ENCODE assay signal across 26 mouse cellular contexts in genomic region chr3:108098316-108098715, GRCm38 (mm10). TPM values are rescaled to one million over a fixed set of nuclear protein-coding genes. Genes with fewer than 3 reads are reported as not detected.
DNase-seq lines count a peak whose midpoint lies in the region; ATAC-seq and TF ChIP-seq lines count a peak whose summit lies in the region.
"Had no signal": no experiment of that assay in that cellular context is flagged by ENCODE, and none has a peak within 500 bp of the region (broad histone marks: within the 10 kb centered on the region; RNA-seq: fewer than 3 reads in every experiment).

No protein-coding gene starts in this region.

- no peak overlapping the region for H3K9ac ChIP-seq in stomach, embryonic 15.5 days
- no peak overlapping the region for H3K9ac ChIP-seq in stomach, postnatal 0 days (ENCODE audit: low read length)
- H3K9ac ChIP-seq in liver, embryonic 15.5 days, result peak overlapping the region; percentile 41
- H3K9ac ChIP-seq: forebrain, embryonic 12.5 days; hindbrain, embryonic 14.5 days; neural tube, embryonic 15.5 days had no signal

- peaks cover 17% of the 10 kb centered on the region for H3K4me1 ChIP-seq in heart, embryonic 10.5 days
- no peaks in the 10 kb centered on the region for H3K4me1 ChIP-seq in stomach, embryonic 15.5 days
- no peaks in the 10 kb centered on the region for H3K4me1 ChIP-seq in stomach, postnatal 0 days (replicated peaks; ENCODE audit: control insufficient read depth, insufficient read depth)
- H3K4me1 ChIP-seq in liver, embryonic 15.5 days (replicated peaks), result peaks cover 85% of the 10 kb centered on the region

- peaks cover 2% of the 10 kb centered on the region; the same call in 1 of the 2 replicates for H3K27me3 ChIP-seq in heart, embryonic 10.5 days (ENCODE audit: insufficient read depth, poor library complexity, severe bottlenecking)
- H3K27me3 ChIP-seq in stomach, embryonic 15.5 days (replicated peaks), result no peaks in the 10 kb centered on the region
- H3K27me3 ChIP-seq in stomach, postnatal 0 days (ENCODE audit: control insufficient read depth, insufficient read depth, low read length), result no peaks in the 10 kb centered on the region
- no peaks in the 10 kb centered on the region for H3K27me3 ChIP-seq in liver, embryonic 15.5 days
- H3K27me3 ChIP-seq: neural tube, embryonic 15.5 days had no signal

- no peak for TF ChIP-seq CTCF in stomach, postnatal 0 days (IDR thresholded peaks at IDR 0.05; ENCODE audit: low read depth)

- peak; percentile 77; the same call in 1 of the 2 replicates for ATAC-seq in stomach, embryonic 15.5 days (ENCODE audit: insufficient read depth, low FRiP score, low read depth)
- no peak for ATAC-seq in stomach, postnatal 0 days (ENCODE audit: low FRiP score, low TSS enrichment)
- peak; percentile 66 for ATAC-seq in liver, embryonic 15.5 days (ENCODE audit: insufficient read depth)
- ATAC-seq: activated CD4-positive, CD25-positive, alpha-beta regulatory T cell, adult 4 months had no signal

- no peak for TF ChIP-seq EP300 in stomach, postnatal 0 days (optimal IDR thresholded peaks at IDR 0.05)

- DNase-seq in heart, embryonic 10.5 days (ENCODE audit: low spot score), result peak; percentile 76
- no peak for DNase-seq in heart, adult 11 months
- no peak for DNase-seq in stomach, postnatal 0 days (ENCODE audit: low spot score)
- no peak for DNase-seq in layer of hippocampus, adult 18-20 months (ENCODE audit: low spot score in 2 of 2)
- no peak for DNase-seq in left cerebral cortex, adult 11 months (ENCODE audit: low spot score)
- DNase-seq in lung, postnatal 4 days, result no peak
- DNase-seq: adrenal gland, postnatal 25 days; cerebellum, adult 18-20 months; cerebellum, postnatal 25 days; embryo, embryonic 11 days; heart, adult 18-20 months; heart, postnatal 10 days; layer of hippocampus, postnatal 36 days; midbrain, embryonic 14.5 days; right cerebral cortex, postnatal 14 days had no signal

- H3K27ac ChIP-seq in heart, embryonic 10.5 days, result 0 out of 2 replicates have a peak overlapping the region, but pooled peaks have one; percentile 44
- no peak overlapping the region for H3K27ac ChIP-seq in stomach, embryonic 15.5 days
- H3K27ac ChIP-seq in stomach, postnatal 0 days (replicated peaks), result no peak overlapping the region
- H3K27ac ChIP-seq in liver, embryonic 15.5 days (replicated peaks), result peak overlapping the region; percentile 98
- H3K27ac ChIP-seq: forebrain, embryonic 12.5 days; hindbrain, embryonic 14.5 days; neural tube, embryonic 15.5 days had no signal

- no peak overlapping the region for H3K4me3 ChIP-seq in heart, embryonic 10.5 days
- H3K4me3 ChIP-seq in stomach, embryonic 15.5 days (replicated peaks), result no peak overlapping the region
- no peak overlapping the region for H3K4me3 ChIP-seq in stomach, postnatal 0 days (ENCODE audit: low read depth, low read length)
- peak overlapping the region; percentile 34 for H3K4me3 ChIP-seq in liver, embryonic 15.5 days (replicated peaks)
- H3K4me3 ChIP-seq: forebrain, embryonic 12.5 days; myocyte; neural tube, embryonic 15.5 days had no signal

- H3K4me2 ChIP-seq in stomach, embryonic 15.5 days, result no peak overlapping the region
- no peak overlapping the region for H3K4me2 ChIP-seq in stomach, postnatal 0 days (replicated peaks; ENCODE audit: low read depth)
- peak overlapping the region; percentile 65 for H3K4me2 ChIP-seq in liver, embryonic 15.5 days
- H3K4me2 ChIP-seq: forebrain, embryonic 12.5 days; hindbrain, embryonic 14.5 days; neural tube, embryonic 15.5 days had no signal

- no peaks in the 10 kb centered on the region for H3K9me3 ChIP-seq in heart, embryonic 10.5 days
- no peaks in the 10 kb centered on the region for H3K9me3 ChIP-seq in stomach, embryonic 15.5 days
- H3K9me3 ChIP-seq in stomach, postnatal 0 days (ENCODE audit: control insufficient read depth, low read length), result no peaks in the 10 kb centered on the region
- H3K9me3 ChIP-seq in liver, embryonic 15.5 days (replicated peaks), result no peaks in the 10 kb centered on the region
- H3K9me3 ChIP-seq: forebrain, embryonic 12.5 days; neural tube, embryonic 15.5 days had no signal

- whole genome bisulfite sequencing in heart, embryonic 10.5 days, result 53% methylated on average over 6 of the region's 6 CpGs
- WGBS in stomach, embryonic 15.5 days, result 66% methylated on average over 6 of the region's 6 CpGs
- 72% methylated on average over 6 of the region's 6 CpGs for WGBS in stomach, postnatal 0 days
- WGBS in liver, embryonic 15.5 days (ENCODE audit: insufficient replicate concordance), result 27% methylated on average over 6 of the region's 6 CpGs

- H3K36me3 ChIP-seq in heart, embryonic 10.5 days, result no peaks in the 10 kb centered on the region
- no peaks in the 10 kb centered on the region for H3K36me3 ChIP-seq in stomach, embryonic 15.5 days
- no peaks in the 10 kb centered on the region for H3K36me3 ChIP-seq in stomach, postnatal 0 days (ENCODE audit: control insufficient read depth, insufficient read depth, low read length)
- H3K36me3 ChIP-seq in liver, embryonic 15.5 days (replicated peaks), result peaks cover 5% of the 10 kb centered on the region; the same call in 1 of the 2 replicates
- H3K36me3 ChIP-seq: forebrain, embryonic 12.5 days; neural tube, embryonic 15.5 days had no signal

RNA-seq across cellular contexts. Expression of gene Gnat2, which starts 5.7 kb away (rescaled TPM):
- polyA plus RNA-seq in heart, embryonic 10.5 days (2016; fragmentation: Nextera tagmentation; extraction: Ambion mirVana), result 1.1 and 1.9 TPM in 2 replicates
- 1.8 and 2.5 TPM in 2 replicates for polyA plus RNA-seq in stomach, embryonic 15.5 days (2015; fragmentation: Nextera tagmentation; extraction: Ambion mirVana)
- polyA plus RNA-seq in stomach, postnatal 0 days (2015; fragmentation: Nextera tagmentation; extraction: Ambion mirVana), result 0.59 and 0.71 TPM in 2 replicates
- 2.7 and 3.8 TPM in 2 replicates for polyA plus RNA-seq in liver, embryonic 15.5 days (2015; fragmentation: Nextera tagmentation; extraction: Ambion mirVana)
- not detected for total RNA-seq in layer of hippocampus, adult 18-20 months (2021)
- total RNA-seq: layer of hippocampus, postnatal 36 days; left cerebral cortex, postnatal 25 days; megakaryocyte, adult 5-6 weeks had no signal
- polyA plus RNA-seq: activated CD4-positive, CD25-positive, alpha-beta regulatory T cell, adult 4 months had no signal

RNA-seq across cellular contexts. Expression of gene Ampd2, which starts 11.9 kb away (rescaled TPM):
- polyA plus RNA-seq in heart, embryonic 10.5 days (2016; fragmentation: Nextera tagmentation; extraction: Ambion mirVana), result 57.5 and 62.8 TPM in 2 replicates
- 49.0 and 56.1 TPM in 2 replicates for polyA plus RNA-seq in stomach, embryonic 15.5 days (2015; fragmentation: Nextera tagmentation; extraction: Ambion mirVana)
- 20.2 and 20.7 TPM in 2 replicates for polyA plus RNA-seq in stomach, postnatal 0 days (2015; fragmentation: Nextera tagmentation; extraction: Ambion mirVana)
- 63.7 and 76.6 TPM in 2 replicates for polyA plus RNA-seq in liver, embryonic 15.5 days (2015; fragmentation: Nextera tagmentation; extraction: Ambion mirVana)
- 10 to 100 TPM; 68.7 to 73.6 TPM for total RNA-seq in layer of hippocampus, adult 18-20 months (2021)

RNA-seq across cellular contexts. Expression of gene Gnai3, which starts 47.6 kb away (rescaled TPM):
- polyA plus RNA-seq in heart, embryonic 10.5 days (2016; fragmentation: Nextera tagmentation; extraction: Ambion mirVana), result 106 and 131 TPM in 2 replicates
- 161 and 169 TPM in 2 replicates for polyA plus RNA-seq in stomach, embryonic 15.5 days (2015; fragmentation: Nextera tagmentation; extraction: Ambion mirVana)
- 107 and 112 TPM in 2 replicates for polyA plus RNA-seq in stomach, postnatal 0 days (2015; fragmentation: Nextera tagmentation; extraction: Ambion mirVana)
- 63.4 and 66.5 TPM in 2 replicates for polyA plus RNA-seq in liver, embryonic 15.5 days (2015; fragmentation: Nextera tagmentation; extraction: Ambion mirVana)
- 10 to 100 TPM; 28.2 to 28.7 TPM for total RNA-seq in layer of hippocampus, adult 18-20 months (2021)

RNA-seq across cellular contexts. Expression of gene Gstm4, which starts 53.6 kb away (rescaled TPM):
- polyA plus RNA-seq in heart, embryonic 10.5 days (2016; fragmentation: Nextera tagmentation; extraction: Ambion mirVana), result 16.9 and 21.1 TPM in 2 replicates
- 23.0 and 28.8 TPM in 2 replicates for polyA plus RNA-seq in stomach, embryonic 15.5 days (2015; fragmentation: Nextera tagmentation; extraction: Ambion mirVana)
- 19.4 and 19.6 TPM in 2 replicates for polyA plus RNA-seq in stomach, postnatal 0 days (2015; fragmentation: Nextera tagmentation; extraction: Ambion mirVana)
- 18.5 and 19.1 TPM in 2 replicates for polyA plus RNA-seq in liver, embryonic 15.5 days (2015; fragmentation: Nextera tagmentation; extraction: Ambion mirVana)
- 10 to 100 TPM; 12.3 to 13.2 TPM for total RNA-seq in layer of hippocampus, adult 18-20 months (2021)

RNA-seq across cellular contexts. Expression of gene Gpr61, which starts 56.4 kb away (rescaled TPM):
- polyA plus RNA-seq in heart, embryonic 10.5 days (2016; fragmentation: Nextera tagmentation; extraction: Ambion mirVana), result 0.11 and 0.33 TPM in 2 replicates
- 0.19 TPM in 2 replicates for polyA plus RNA-seq in stomach, embryonic 15.5 days (2015; fragmentation: Nextera tagmentation; extraction: Ambion mirVana)
- 0.11 TPM in 2 replicates for polyA plus RNA-seq in stomach, postnatal 0 days (2015; fragmentation: Nextera tagmentation; extraction: Ambion mirVana)
- polyA plus RNA-seq in liver, embryonic 15.5 days (2015; fragmentation: Nextera tagmentation; extraction: Ambion mirVana), result 0.02 TPM in 1 of 2 replicates, not detected in the other
- total RNA-seq in layer of hippocampus, adult 18-20 months (2021), result 10 to 100 TPM; 14.8 to 15.1 TPM
- total RNA-seq: gastrocnemius, adult 8-10 months; heart, adult 18-20 months; heart, postnatal 10 days; megakaryocyte, adult 5-6 weeks had no signal
- polyA plus RNA-seq: activated CD4-positive, CD25-positive, alpha-beta regulatory T cell, adult 4 months; spleen, adult 2 months had no signal

Comparison
In these comparisons a context has a peak if more than half of its experiments do, and no peak if none do; other contexts are left out.
1. H3K27ac ChIP-seq: peak in heart, embryonic 10.5 days (single experiment) and liver, embryonic 15.5 days (single experiment); none in stomach, embryonic 15.5 days (single experiment) and stomach, postnatal 0 days (single experiment).